Mouse (Mus musculus): ENCODE data around the gene Vstm2b.

Gene Vstm2b

GRCm38 (mm10) chr7:40898096-40898710 is at the start of gene Vstm2b:
Gene Vstm2b, plus strand, starts transcription at chr7:40898328.
- peak; percentile 46 for DNase-seq (ENCODE audit: extremely low spot score)

- no peak for DNase-seq (ENCODE audit: extremely low spot score)
Measured at GRCm38 (mm10) chr7:40856088-40856625, 42.0 kb upstream of the Vstm2b start.

GRCm38 (mm10) chr7:40873380-40873990 is 24.6 kb upstream of the Vstm2b start:
- no peak for DNase-seq (ENCODE audit: extremely low spot score)

GRCm38 (mm10) chr7:40884855-40885489 is 13.2 kb upstream of the Vstm2b start:
- DNase-seq (ENCODE audit: extremely low spot score), result no peak

- DNase-seq (ENCODE audit: extremely low spot score), result no peak
Measured at GRCm38 (mm10) chr7:40888358-40888757, 9.8 kb upstream of the Vstm2b start.

GRCm38 (mm10) chr7:40896964-40897363 is 1.2 kb upstream of the Vstm2b start:
- DNase-seq (ENCODE audit: extremely low spot score), result no peak

- DNase-seq (ENCODE audit: extremely low spot score), result peak; percentile 68
Measured at GRCm38 (mm10) chr7:40898711-40899375, 715 bp downstream of the Vstm2b start.

- DNase-seq (ENCODE audit: extremely low spot score), result peak; percentile 68
Measured at GRCm38 (mm10) chr7:40899376-40900265, 1.5 kb downstream of the Vstm2b start.

GRCm38 (mm10) chr7:40901201-40901600 is 3.1 kb downstream of the Vstm2b start:
- peak; percentile 69 for DNase-seq (ENCODE audit: extremely low spot score)

- peak; percentile 29 for DNase-seq (ENCODE audit: extremely low spot score)
Measured at GRCm38 (mm10) chr7:40902506-40902905, 4.4 kb downstream of the Vstm2b start.

- DNase-seq (ENCODE audit: extremely low spot score), result no peak
Measured at GRCm38 (mm10) chr7:40906484-40906883, 8.4 kb downstream of the Vstm2b start.

GRCm38 (mm10) chr7:40916761-40917160 is 18.6 kb downstream of the Vstm2b start:
- DNase-seq (ENCODE audit: extremely low spot score), result no peak

GRCm38 (mm10) chr7:40920118-40920517 is 22.0 kb downstream of the Vstm2b start:
- DNase-seq (ENCODE audit: extremely low spot score), result no peak

- no peak for DNase-seq (ENCODE audit: extremely low spot score)
Measured at GRCm38 (mm10) chr7:40921281-40921680, 23.2 kb downstream of the Vstm2b start.

- DNase-seq (ENCODE audit: extremely low spot score), result no peak
Measured at GRCm38 (mm10) chr7:40922871-40923270, 24.7 kb downstream of the Vstm2b start.

- no peak for DNase-seq (ENCODE audit: extremely low spot score)
Measured at GRCm38 (mm10) chr7:40928391-40928790, 30.3 kb downstream of the Vstm2b start.

- no peak for DNase-seq (ENCODE audit: extremely low spot score)
Measured at GRCm38 (mm10) chr7:40936617-40937212, 38.6 kb downstream of the Vstm2b start.

- DNase-seq (ENCODE audit: extremely low spot score), result no peak
Measured at GRCm38 (mm10) chr7:40939371-40939770, 41.2 kb downstream of the Vstm2b start.

- DNase-seq (ENCODE audit: extremely low spot score), result peak; percentile 35
Measured at GRCm38 (mm10) chr7:40942233-40942935, 44.3 kb downstream of the Vstm2b start.

Measured in embryo, embryonic 9.5 days (tissue).